11 mouse cellular contexts compared by ENCODE assay signal in the genomic region with DNA sequence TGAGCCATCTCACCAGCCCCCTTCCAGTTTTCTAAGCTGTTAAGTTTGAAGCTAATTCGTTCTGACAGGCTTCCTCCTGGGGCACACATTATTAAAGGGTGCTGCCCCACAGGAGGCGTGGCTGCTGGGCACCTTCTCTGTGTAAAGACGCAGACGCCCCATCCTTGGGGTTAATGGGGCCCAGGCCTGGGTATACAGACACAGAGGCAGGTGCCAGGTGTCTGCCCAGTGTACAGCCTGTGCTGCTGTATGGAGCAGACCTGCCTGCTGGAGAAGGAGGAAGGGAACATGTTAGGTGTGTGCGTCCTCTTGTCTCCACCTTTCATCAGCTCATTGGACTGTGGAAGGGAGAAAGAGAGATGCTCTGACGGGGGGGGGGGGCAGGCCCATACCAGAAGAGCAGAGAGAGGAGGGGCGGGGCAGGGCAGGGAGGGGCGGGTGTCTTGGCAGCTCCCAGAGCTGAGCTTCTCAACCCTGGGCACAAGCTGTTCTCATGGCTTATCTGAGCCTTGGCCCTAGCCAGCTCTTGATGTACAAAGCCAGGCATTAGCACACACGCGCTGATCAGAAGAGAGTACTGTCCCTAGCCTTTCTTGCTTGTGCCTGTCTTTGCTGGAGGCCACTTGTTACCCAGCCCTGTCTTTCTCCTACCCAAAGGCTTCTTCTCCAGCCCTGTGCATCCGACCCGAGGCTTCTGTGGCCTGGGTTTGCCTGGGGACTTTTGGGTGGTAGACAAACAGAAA. TPM values are rescaled to one million over a fixed set of nuclear protein-coding genes. Genes with fewer than 3 reads are reported as not detected.
DNase-seq lines count a peak whose midpoint lies in the region; ATAC-seq lines count a peak whose summit lies in the region.
"Had no signal": no experiment of that assay in that cellular context is flagged by ENCODE, and none has a peak within 500 bp of the region (broad histone marks: within the 10 kb centered on the region; RNA-seq: fewer than 3 reads in every experiment).

No protein-coding gene starts in this region.

- no peak overlapping the region for H3K4me3 ChIP-seq in lung, embryonic 15.5 days
- H3K4me3 ChIP-seq in embryonic facial prominence, embryonic 12.5 days = no peak overlapping the region

- H3K36me3 ChIP-seq in lung, embryonic 15.5 days = no peaks in the 10 kb centered on the region
- H3K36me3 ChIP-seq in embryonic facial prominence, embryonic 12.5 days = no peaks in the 10 kb centered on the region

- ATAC-seq in lung, embryonic 15.5 days (ENCODE audit: borderline replicate concordance, extremely low read depth, low FRiP score, low TSS enrichment) = peak; percentile 19; the same call in 1 of the 2 replicates
- peak; percentile 80 for ATAC-seq in embryonic facial prominence, embryonic 12.5 days (ENCODE audit: insufficient number of reproducible peaks, insufficient read depth, low FRiP score, low TSS enrichment)
- no peak for ATAC-seq in frontal cortex, adult (ENCODE audit: low TSS enrichment)
- ATAC-seq: Patski had no signal

- H3K4me2 ChIP-seq in lung, embryonic 15.5 days = no peak overlapping the region
- H3K4me2 ChIP-seq in embryonic facial prominence, embryonic 12.5 days (replicated peaks) = no peak overlapping the region
- H3K4me2 ChIP-seq: hindbrain, embryonic 14.5 days had no signal

- 63% methylated on average over 12 of the region's 12 CpGs for WGBS in lung, embryonic 15.5 days
- WGBS in embryonic facial prominence, embryonic 12.5 days = 66% methylated on average over 11 of the region's 12 CpGs

- H3K27me3 ChIP-seq in lung, embryonic 15.5 days = no peaks in the 10 kb centered on the region
- H3K27me3 ChIP-seq in embryonic facial prominence, embryonic 12.5 days = no peaks in the 10 kb centered on the region
- H3K27me3 ChIP-seq: Patski had no signal

- H3K9ac ChIP-seq in lung, embryonic 15.5 days = no peak overlapping the region
- no peak overlapping the region for H3K9ac ChIP-seq in embryonic facial prominence, embryonic 12.5 days
- H3K9ac ChIP-seq: hindbrain, embryonic 14.5 days had no signal

- H3K4me1 ChIP-seq in lung, embryonic 15.5 days = no peaks in the 10 kb centered on the region
- 0 out of 2 replicates have a peak, but pooled peaks cover 7% of the 10 kb centered on the region for H3K4me1 ChIP-seq in embryonic facial prominence, embryonic 12.5 days

- no peak overlapping the region for H3K27ac ChIP-seq in lung, embryonic 15.5 days
- H3K27ac ChIP-seq in embryonic facial prominence, embryonic 12.5 days = no peak overlapping the region
- H3K27ac ChIP-seq: hindbrain, embryonic 14.5 days had no signal

- DNase-seq in lung, postnatal 36 days = no peak
- peak; percentile 63 for DNase-seq in c-Kit-positive CD71-positive TER-119-positive erythroid progenitor cells, embryonic 14.5 days (ENCODE audit: low spot score)
- peak; percentile 42 for DNase-seq in skeletal muscle tissue, adult 2 months (ENCODE audit: low read depth, low spot score)
- no peak for DNase-seq in right cerebral cortex, adult 2 months (ENCODE audit: low spot score in 2 of 2)
- DNase-seq: layer of hippocampus, postnatal 36 days; thymus, adult 2 months had no signal

- H3K9me3 ChIP-seq in lung, embryonic 15.5 days = no peaks in the 10 kb centered on the region
- H3K9me3 ChIP-seq in embryonic facial prominence, embryonic 12.5 days = no peaks in the 10 kb centered on the region

RNA-seq across cellular contexts. Expression of a gene that starts 32.6 kb away (rescaled TPM):
- 39.4 and 41.8 TPM in 2 replicates for polyA plus RNA-seq in lung, embryonic 15.5 days (2015; fragmentation: Nextera tagmentation; extraction: Ambion mirVana)
- polyA plus RNA-seq in embryonic facial prominence, embryonic 12.5 days (2016; fragmentation: Nextera tagmentation; extraction: Ambion mirVana) = 45.2 and 46.6 TPM in 2 replicates

RNA-seq across cellular contexts. Expression of a gene that starts 45.5 kb away (rescaled TPM):
- polyA plus RNA-seq in lung, embryonic 15.5 days (2015; fragmentation: Nextera tagmentation; extraction: Ambion mirVana) = 14.8 and 15.5 TPM in 2 replicates
- 17.4 and 17.5 TPM in 2 replicates for polyA plus RNA-seq in embryonic facial prominence, embryonic 12.5 days (2016; fragmentation: Nextera tagmentation; extraction: Ambion mirVana)

Comparison
In these comparisons a context has a peak if more than half of its experiments do, and no peak if none do; other contexts are left out.
1. DNase-seq: peak in c-Kit-positive CD71-positive TER-119-positive erythroid progenitor cells, embryonic 14.5 days (single experiment) and skeletal muscle tissue, adult 2 months (single experiment); none in lung, postnatal 36 days (single experiment) and right cerebral cortex, adult 2 months (0 of 2).